Mouse (Mus musculus) intestine, embryonic 16.5 days (tissue): ENCODE measurements around the gene Bri3bp. TPM values are rescaled to one million over a fixed set of nuclear protein-coding genes. Genes with fewer than 3 reads are reported as not detected.
"Not testable (repeated sequence)": the region's sequence is repeated elsewhere in the genome, so short reads cannot be mapped to it uniquely, and the experiment has no call there.

Experiments
- ATAC-seq: fragments of 200-750 bp; cut with Nextera tagmentation; 2 replicates; pipeline ENCODE4 v1.8.0; 2017; ENCODE audit warnings: moderate TSS enrichment, moderate library complexity
- H3K27ac ChIP-seq: fragments of 300-500 bp; sonication (generic); 2 replicates; pipeline ENCODE4 v1.5.1; 2014; ENCODE audit warnings: mild to moderate bottlenecking, low read length
- H3K27me3 ChIP-seq: fragments of 300-500 bp; sonication (generic); replicated peaks from 2 replicates; pipeline ENCODE4 v1.6.1; 2014; ENCODE audit warnings: low read length, control low read depth, mixed read lengths; ENCODE audit not compliant: control insufficient read depth, insufficient read depth
- H3K36me3 ChIP-seq: fragments of 300-500 bp; sonication (generic); 2 replicates; pipeline ENCODE4 v1.6.1; 2014; ENCODE audit warnings: low read length, control low read depth; ENCODE audit not compliant: control insufficient read depth, insufficient read depth
- H3K4me1 ChIP-seq: fragments of 300-500 bp; sonication (generic); 2 replicates; pipeline ENCODE4 v1.6.1; 2014; ENCODE audit warnings: low read length, control low read depth, mixed read lengths; ENCODE audit not compliant: control insufficient read depth, insufficient read depth
- H3K4me2 ChIP-seq: fragments of 300-500 bp; sonication (generic); 2 replicates; pipeline ENCODE4 v1.6.1; 2014; ENCODE audit warnings: low read depth, low read length, control low read depth
- H3K4me3 ChIP-seq: fragments of 300-500 bp; sonication (generic); 2 replicates; pipeline ENCODE4 v1.5.1; 2014; ENCODE audit warnings: mild to moderate bottlenecking, low read length
- H3K9ac ChIP-seq: fragments of 300-500 bp; sonication (generic); 2 replicates; pipeline ENCODE4 v1.6.1; 2014; ENCODE audit warnings: low read depth, low read length
- H3K9me3 ChIP-seq: fragments of 300-500 bp; sonication (generic); 2 replicates; pipeline ENCODE4 v1.6.1; 2016; ENCODE audit warnings: low read length, control low read depth; ENCODE audit not compliant: control insufficient read depth
- WGBS: fragments of 180-500 bp; shearing (Covaris S2); extraction: QIAGEN DNeasy Blood & Tissue Kit; methylation state at CpG from one replicate; pipeline ENCODE4 v1.1.7; 2014; 5-methylcytosine and 5-hydroxymethylcytosine counted together
- polyA plus RNA-seq: library from polyadenylated mRNA; unstranded; fragments of >200 nt; fragmentation: Nextera tagmentation; extraction: Ambion mirVana; gene quantifications from 2 replicates; pipeline ENCODE4 v1.2.1, GENCODE M21; 2015

Bri3bp gene
- polyA plus RNA-seq, result 58.2 and 58.3 TPM in 2 replicates

- Histone ChIP-seq H3K27me3 (no peaks in the 10 kb centered on the region), H3K27ac (peak within 1 kb of the TSS; percentile 77), H3K9me3 (no peaks in the 10 kb centered on the region), H3K36me3 (no peaks in the 10 kb centered on the region), H3K4me2 (peak within 1 kb of the TSS; percentile 54), H3K9ac (peak within 1 kb of the TSS; percentile 88), H3K4me1 (peaks cover 9% of the 10 kb centered on the region), H3K4me3 (peak within 1 kb of the TSS; percentile 85)
- WGBS, result under 1% methylated on average over 81 of the region's 97 CpGs
- peak; percentile 91 for ATAC-seq
Measured at GRCm38 (mm10) chr5:125441234-125442114, at the start of gene Bri3bp. TSS of gene Bri3bp (plus strand) at chr5:125441568.

- H3K4me1 ChIP-seq, result peaks cover 29% of the 10 kb centered on the region
- no peak for ATAC-seq
- no peak overlapping the region for H3K4me3 ChIP-seq
- no peak overlapping the region for H3K4me2 ChIP-seq
- H3K36me3 ChIP-seq, result no peaks in the 10 kb centered on the region
- 62% methylated on average over 5 of the region's 5 CpGs for WGBS
- H3K27ac ChIP-seq, result peak overlapping the region; percentile 99; the same call in 1 of the 2 replicates
- no peaks in the 10 kb centered on the region for H3K27me3 ChIP-seq
- H3K9me3 ChIP-seq, result no peaks in the 10 kb centered on the region
- H3K9ac ChIP-seq, result no peak overlapping the region
Measured at GRCm38 (mm10) chr5:125391609-125392008, 49.8 kb upstream of the Bri3bp start.

GRCm38 (mm10) chr5:125392176-125392575 lies 49.2 kb upstream of the Bri3bp start:
- WGBS, result 93% methylated on average over 4 of the region's 4 CpGs
- H3K27ac ChIP-seq, result peak overlapping the region; percentile 99
- 0 out of 2 replicates have a peak overlapping the region, but pooled peaks have one; percentile 70 for H3K9ac ChIP-seq
- not testable (repeated sequence) for ATAC-seq, H3K4me3 ChIP-seq, H3K9me3 ChIP-seq, H3K4me2 ChIP-seq, H3K36me3 ChIP-seq, H3K27me3 ChIP-seq
- peaks cover 29% of the 10 kb centered on the region for H3K4me1 ChIP-seq

- no peaks in the 10 kb centered on the region for H3K36me3 ChIP-seq
- WGBS, result 47% methylated on average over 1 of the region's 1 CpGs
- peak overlapping the region; percentile 34 for H3K4me3 ChIP-seq
- H3K9ac ChIP-seq, result peak overlapping the region; percentile 70
- H3K4me2 ChIP-seq, result peak overlapping the region; percentile 61
- H3K27ac ChIP-seq, result peak overlapping the region; percentile 99
- H3K27me3 ChIP-seq, result no peaks in the 10 kb centered on the region
- no peaks in the 10 kb centered on the region for H3K9me3 ChIP-seq
- H3K4me1 ChIP-seq, result peaks cover 29% of the 10 kb centered on the region
- ATAC-seq, result no peak
Measured at GRCm38 (mm10) chr5:125392618-125392976, 48.8 kb upstream of the Bri3bp start.

GRCm38 (mm10) chr5:125392977-125393621 lies 48.3 kb upstream of the Bri3bp start:
- no peaks in the 10 kb centered on the region for H3K9me3 ChIP-seq
- peak overlapping the region; percentile 99 for H3K27ac ChIP-seq
- peak overlapping the region; percentile 70 for H3K9ac ChIP-seq
- H3K4me2 ChIP-seq, result peak overlapping the region; percentile 61
- H3K27me3 ChIP-seq, result no peaks in the 10 kb centered on the region
- peaks cover 28% of the 10 kb centered on the region for H3K4me1 ChIP-seq
- under 1% methylated on average over 20 of the region's 20 CpGs for WGBS
- H3K4me3 ChIP-seq, result peak overlapping the region; percentile 34
- ATAC-seq, result peak; percentile 95
- H3K36me3 ChIP-seq, result no peaks in the 10 kb centered on the region

- no peaks in the 10 kb centered on the region for H3K9me3 ChIP-seq
- H3K27ac ChIP-seq, result peak overlapping the region; percentile 99
- WGBS, result 5% methylated on average over 21 of the region's 25 CpGs
- peaks cover 26% of the 10 kb centered on the region for H3K4me1 ChIP-seq
- H3K4me3 ChIP-seq, result peak overlapping the region; percentile 34
- H3K4me2 ChIP-seq, result peak overlapping the region; percentile 61
- peak; percentile 24 for ATAC-seq
- no peaks in the 10 kb centered on the region for H3K27me3 ChIP-seq
- H3K36me3 ChIP-seq, result no peaks in the 10 kb centered on the region
- H3K9ac ChIP-seq, result peak overlapping the region; percentile 70
Measured at GRCm38 (mm10) chr5:125393622-125394603, 47.5 kb upstream of the Bri3bp start.

GRCm38 (mm10) chr5:125395008-125395407 lies 46.4 kb upstream of the Bri3bp start:
- Histone ChIP-seq H3K9ac (no peak overlapping the region), H3K9me3 (no peaks in the 10 kb centered on the region), H3K4me2 (0 out of 2 replicates have a peak overlapping the region, but pooled peaks have one; percentile 61), H3K27ac (peak overlapping the region; percentile 99), H3K27me3 (no peaks in the 10 kb centered on the region), H3K4me3 (no peak overlapping the region), H3K36me3 (no peaks in the 10 kb centered on the region), H3K4me1 (peaks cover 26% of the 10 kb centered on the region)
- WGBS, result 43% methylated on average over 3 of the region's 3 CpGs
- ATAC-seq, result no peak

- no peaks in the 10 kb centered on the region for H3K36me3 ChIP-seq
- WGBS, result 54% methylated on average over 7 of the region's 7 CpGs
- no peaks in the 10 kb centered on the region for H3K9me3 ChIP-seq
- H3K9ac ChIP-seq, result no peak overlapping the region
- H3K4me2 ChIP-seq, result no peak overlapping the region
- no peak overlapping the region for H3K4me3 ChIP-seq
- no peak for ATAC-seq
- H3K27me3 ChIP-seq, result no peaks in the 10 kb centered on the region
- H3K4me1 ChIP-seq, result no peaks in the 10 kb centered on the region; the same call in 1 of the 2 replicates
- H3K27ac ChIP-seq, result no peak overlapping the region
Measured at GRCm38 (mm10) chr5:125400903-125401302, 40.5 kb upstream of the Bri3bp start.
